Mouse (Mus musculus) CH12.LX (cell line): Measurements from ENCODE around the gene Mrps36. TPM values are rescaled to one million over a fixed set of nuclear protein-coding genes. Genes with fewer than 3 reads are reported as not detected.

Source experiments
- DNase-seq: peaks from one replicate; pipeline ENCODE4 v3.0.0-alpha.2; 2013; ENCODE audit errors: extremely low read depth
- H3K27ac ChIP-seq: 2 replicates; pipeline ENCODE4 v1.5.1; 2012; ENCODE audit warnings: low read depth, mild to moderate bottlenecking, control low read depth, moderate library complexity; ENCODE audit not compliant: insufficient read depth
- H3K27me3 ChIP-seq: replicated peaks from 2 replicates; pipeline ENCODE3; 2012; ENCODE audit warnings: inconsistent platforms
- H3K36me3 ChIP-seq, 2 experiments: replicated peaks in 1 of 2; 2 replicates each; pipeline versions ENCODE3 to v1.6.1; 2012; ENCODE audit warnings: inconsistent platforms in 1 of 2, low read length in 1 of 2, mild to moderate bottlenecking in 1 of 2, mixed read lengths in 1 of 2, moderate library complexity in 1 of 2; ENCODE audit not compliant: control insufficient read depth in 1 of 2, insufficient read depth in 1 of 2
- H3K4me1 ChIP-seq, 2 experiments: 2 replicates each; pipeline ENCODE4 v1.6.1; 2012; ENCODE audit warnings: inconsistent platforms in 1 of 2, moderate library complexity in 1 of 2; ENCODE audit not compliant: insufficient read depth in 2 of 2, control insufficient read depth in 1 of 2
- H3K4me2 ChIP-seq: 2 replicates; pipeline ENCODE4 v1.6.1; 2012; ENCODE audit warnings: low read depth, mild to moderate bottlenecking, control low read depth; ENCODE audit not compliant: poor library complexity, insufficient read depth, severe bottlenecking
- H3K4me3 ChIP-seq, 3 experiments: fragments of 150-350 bp in 1 of 3; sonication (generic) in 1 of 3; replicated peaks in 1 of 3; 2 replicates each; pipeline versions ENCODE3 to v1.5.1; 2011 to 2012; ENCODE audit warnings: low read depth in 2 of 3, low read length in 2 of 3, mild to moderate bottlenecking in 2 of 3, moderate library complexity in 2 of 3, control low read depth in 1 of 3, improper control_type of control experiment in 1 of 3, inconsistent platforms in 1 of 3, mixed read lengths in 1 of 3; ENCODE audit not compliant: poor library complexity in 1 of 3
- H3K79me2 ChIP-seq: replicated peaks from 2 replicates; pipeline ENCODE4 v1.6.1; 2012; ENCODE audit warnings: mild to moderate bottlenecking, moderate library complexity; ENCODE audit not compliant: control insufficient read depth, poor library complexity, insufficient read depth, severe bottlenecking; ENCODE audit errors: extremely low read depth
- H3K9ac ChIP-seq: 2 replicates; pipeline ENCODE4 v1.6.1; 2012; ENCODE audit warnings: low read depth, mild to moderate bottlenecking, control low read depth, moderate library complexity; ENCODE audit not compliant: insufficient read depth
- H3K9me3 ChIP-seq: replicated peaks from 2 replicates; pipeline ENCODE3; 2012; ENCODE audit warnings: low read length, inconsistent platforms, mixed read lengths
- BHLHE40 ChIP-seq: IDR thresholded peaks from 2 replicates; pipeline ENCODE4 v1.6.1; 2011; ENCODE audit warnings: mild to moderate bottlenecking, low read depth, low read length, improper control_type of control experiment
- CHD2 ChIP-seq: IDR thresholded peaks from 2 replicates; pipeline ENCODE4 v1.6.1; 2011; ENCODE audit warnings: low read length, improper control_type of control experiment
- CTCF ChIP-seq, 2 experiments: IDR thresholded peaks in 1 of 2; conservative IDR thresholded peaks in 1 of 2; 2 replicates each; pipeline ENCODE4 v1.5.1; 2011 to 2012; ENCODE audit warnings: low read depth in 2 of 2, low read length in 2 of 2, improper control_type of control experiment in 1 of 2, inconsistent platforms in 1 of 2, mild to moderate bottlenecking in 1 of 2, moderate library complexity in 1 of 2
- E2F4 ChIP-seq: IDR thresholded peaks from 2 replicates; pipeline ENCODE4 v1.6.1; 2011; ENCODE audit warnings: low read depth, low read length, improper control_type of control experiment; ENCODE audit not compliant: insufficient replicate concordance
- ELF1 ChIP-seq: IDR thresholded peaks from 2 replicates; pipeline ENCODE4 v1.6.1; 2014; ENCODE audit warnings: low read depth, mild to moderate bottlenecking, inconsistent platforms, low read length, improper control_type of control experiment
- IRF4 ChIP-seq: IDR thresholded peaks from 2 replicates; pipeline ENCODE4 v1.6.1; 2014; ENCODE audit warnings: low read depth, mild to moderate bottlenecking, inconsistent platforms, low read length, improper control_type of control experiment
- JUN ChIP-seq: IDR thresholded peaks from 2 replicates; pipeline ENCODE4 v1.6.1; 2011; ENCODE audit warnings: low read depth, mild to moderate bottlenecking, low read length, improper control_type of control experiment, moderate library complexity; ENCODE audit not compliant: insufficient read depth
- KAT2A ChIP-seq: IDR thresholded peaks from 2 replicates; pipeline ENCODE4 v1.6.1; 2012; ENCODE audit warnings: low read length, improper control_type of control experiment, inconsistent platforms; ENCODE audit not compliant: insufficient replicate concordance
- MAX ChIP-seq: IDR thresholded peaks from 2 replicates; pipeline ENCODE4 v1.6.1; 2011; ENCODE audit warnings: low read length, improper control_type of control experiment
- MXI1 ChIP-seq: IDR thresholded peaks from 2 replicates; pipeline ENCODE4 v1.6.1; 2011; ENCODE audit warnings: mild to moderate bottlenecking, low read depth, low read length, improper control_type of control experiment
- NELFE ChIP-seq: IDR thresholded peaks from 2 replicates; pipeline ENCODE4 v1.6.1; 2011; ENCODE audit warnings: low read depth, low read length, improper control_type of control experiment
- POLR2AphosphoS2 ChIP-seq: IDR thresholded peaks from 2 replicates; pipeline ENCODE4 v1.6.1; 2011; ENCODE audit warnings: low read depth, low read length, improper control_type of control experiment
- RAD21 ChIP-seq: IDR thresholded peaks from 2 replicates; pipeline ENCODE4 v1.6.1; 2011; ENCODE audit warnings: low read depth, mild to moderate bottlenecking, low read length, improper control_type of control experiment, moderate library complexity
- SIN3A ChIP-seq: IDR thresholded peaks from 2 replicates; pipeline ENCODE4 v1.6.1; 2012; ENCODE audit warnings: low read length, improper control_type of control experiment, inconsistent platforms
- TBP ChIP-seq: conservative IDR thresholded peaks from 2 replicates; pipeline ENCODE4 v1.6.1; 2011; ENCODE audit warnings: low read depth, low read length, improper control_type of control experiment
- ZC3H11A ChIP-seq: IDR thresholded peaks from 2 replicates; pipeline ENCODE4 v1.6.1; 2012; ENCODE audit warnings: low read depth, mild to moderate bottlenecking, inconsistent platforms, low read length, improper control_type of control experiment
- ZKSCAN1 ChIP-seq: IDR thresholded peaks from 2 replicates; pipeline ENCODE4 v1.6.1; 2012; ENCODE audit warnings: low read depth, inconsistent platforms, low read length, improper control_type of control experiment, borderline replicate concordance
- ZMIZ1 ChIP-seq: IDR thresholded peaks from 2 replicates; pipeline ENCODE4 v1.6.1; 2012; ENCODE audit warnings: low read depth, mild to moderate bottlenecking, inconsistent platforms, low read length, improper control_type of control experiment
- dilution Hi-C: fragments of 300-500 bp; cut with MboI; formaldehyde crosslinking; loops from 2 replicates; pipeline ENCODE4 v1.14.3; 2020; ENCODE audit warnings: low sequenced_read_pairs; ENCODE audit not compliant: extremely low pct_unique_long_range_greater_than_20kb, extremely low pct_ligation_motif_present
- in situ Hi-C: fragments of 300-500 bp; cut with MboI; formaldehyde crosslinking; loops from 3 replicates; pipeline ENCODE4 v1.14.3; 2019; ENCODE audit warnings: low sequenced_read_pairs, low pct_ligation_motif_present, low pct_unique_long_range_greater_than_20kb, mixed read lengths
- polyA plus RNA-seq: library from polyadenylated mRNA; unstranded; fragments of >175 nt; gene quantifications from 2 replicates; pipeline ENCODE4 v1.2.1, GENCODE M21; 2012; ENCODE audit warnings: low read depth; ENCODE audit not compliant: insufficient read length
- total RNA-seq, 2 experiments: library from RNA; depleted of rRNA; stranded (reverse); fragments of 300-350 nt in 1 of 2; fragments of >200 nt in 1 of 2; gene quantifications; 2 replicates each; pipeline ENCODE4 v1.2.3; 2012 to 2014

The Mrps36 gene
- total and polyA plus RNA-seq, 3 experiments = 70.0 to 94.0 (median 89.3) TPM

DNA sequence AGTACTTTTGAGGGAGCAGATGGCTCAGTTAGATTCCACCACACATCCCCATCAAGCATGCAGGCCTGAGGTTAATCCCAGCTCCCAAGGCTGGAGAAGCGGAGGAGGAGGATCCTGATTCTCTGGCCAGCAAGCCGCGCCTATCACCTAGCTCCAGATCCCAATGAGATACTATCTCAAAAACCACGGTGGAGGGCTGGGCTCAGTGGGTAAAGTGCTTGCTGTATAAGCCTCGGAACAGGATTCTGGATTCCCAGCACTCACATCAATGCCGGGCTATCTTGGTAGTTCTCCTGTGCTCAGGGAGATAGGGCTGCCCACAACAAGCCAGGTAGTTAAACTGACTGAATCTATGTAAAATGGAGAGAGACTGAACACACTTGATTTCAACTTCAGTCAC, 29.0 kb downstream of the Mrps36 start:
- no peak for DNase-seq
- TF ChIP-seq CHD2 (no peak), MAX (no peak), E2F4 (no peak)
- TF ChIP-seq, all 38 proteins: peak for 0
- no peak overlapping the region for H3K4me3 ChIP-seq
- H3K9me3 ChIP-seq = no peaks in the 10 kb centered on the region
- H3K4me1 ChIP-seq = no peaks in the 10 kb centered on the region
- H3K79me2 ChIP-seq = peaks cover 2% of the 10 kb centered on the region; the same call in 1 of the 2 replicates
- peaks cover 51 to 83% of the 10 kb centered on the region in 2 experiments for H3K36me3 ChIP-seq
- no peak overlapping the region for H3K9ac ChIP-seq
- dilution Hi-C loops (no loop called here), in situ Hi-C loops (no loop called here)
- H3K27ac ChIP-seq = no peak overlapping the region
- no peaks in the 10 kb centered on the region for H3K27me3 ChIP-seq
- no peak overlapping the region for H3K4me2 ChIP-seq

DNA sequence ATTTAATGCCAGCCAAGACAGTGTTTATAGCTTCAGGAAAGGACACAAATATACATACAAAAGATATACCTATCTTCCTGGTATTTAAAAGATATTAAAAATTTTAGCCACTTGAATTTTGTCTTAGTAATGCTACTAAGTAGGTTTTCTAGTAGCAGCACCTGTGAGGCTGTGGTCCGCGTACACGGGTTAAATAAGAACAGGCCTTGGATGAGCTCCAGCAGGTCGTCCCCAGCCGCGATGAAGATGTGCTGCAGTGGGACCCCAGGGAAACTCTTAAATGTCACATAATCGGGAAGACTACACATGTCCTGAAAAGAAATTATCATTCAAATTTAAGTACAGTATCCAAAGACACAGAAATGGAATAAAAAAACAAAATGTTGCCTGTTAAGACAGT, 38.3 kb downstream of the Mrps36 start:
- no peak for DNase-seq
- H3K9ac ChIP-seq = no peak overlapping the region
- no peak overlapping the region for H3K27ac ChIP-seq
- in situ Hi-C loops = no loop called here
- H3K4me1 ChIP-seq = no peaks in the 10 kb centered on the region
- H3K4me3 ChIP-seq = no peak overlapping the region
- no peak for TF ChIP-seq ZC3H11A
- TF ChIP-seq ZMIZ1 = no peak
- no peak for TF ChIP-seq ELF1
- TF ChIP-seq SIN3A = no peak
- TF ChIP-seq IRF4 = no peak
- TF ChIP-seq MXI1 = no peak
- no peak for TF ChIP-seq KAT2A
- TF ChIP-seq CTCF (conservative IDR thresholded peaks at IDR 0.05 in 1 of 2, IDR thresholded peaks at IDR 0.05 in 1 of 2; ENCODE audit: low read depth in 2 of 2, low read length in 2 of 2) = no peak
- TF ChIP-seq NELFE = no peak
- no peak for TF ChIP-seq MAX
- no peak for TF ChIP-seq TBP
- TF ChIP-seq BHLHE40 = no peak
- TF ChIP-seq RAD21 = no peak
- TF ChIP-seq POLR2AphosphoS2 = no peak
- TF ChIP-seq ZKSCAN1 = no peak
- TF ChIP-seq JUN = no peak
- no peaks in the 10 kb centered on the region for H3K79me2 ChIP-seq
- no peaks in the 10 kb centered on the region for H3K27me3 ChIP-seq
- H3K9me3 ChIP-seq = no peaks in the 10 kb centered on the region
- dilution Hi-C loops = no loop called here
- peaks cover 46 to 90% of the 10 kb centered on the region in 2 experiments for H3K36me3 ChIP-seq
- H3K4me2 ChIP-seq = no peak overlapping the region
